Mouse (Mus musculus) cortical plate, adult 2 months (tissue): ENCODE data around the gene Cntrob.

Experiments
- CTCF ChIP-seq: fragments of 200-500 bp; IDR thresholded peaks from 2 replicates; pipeline ENCODE4 v1.5.1; 2011; ENCODE audit warnings: mild to moderate bottlenecking, control low read depth, low read length; ENCODE audit not compliant: insufficient read depth; ENCODE audit errors: extremely low read depth
- POLR2A ChIP-seq: fragments of 200-500 bp; IDR thresholded peaks from 2 replicates; pipeline ENCODE4 v1.6.1; 2011; ENCODE audit warnings: mild to moderate bottlenecking, low read length, control low read depth; ENCODE audit not compliant: insufficient read depth; ENCODE audit errors: extremely low read depth

GRCm38 (mm10) chr11:69364910-69365309 is 41.3 kb upstream of the Cntrob start:
- TF ChIP-seq CTCF (no peak), POLR2A (no peak)
